Mouse (Mus musculus): ENCODE measurements around the gene Arl6ip4.

Arl6ip4 gene

GRCm38 (mm10) chr5:124115990-124116845 is at the start of gene Arl6ip4:
TSS of gene Arl6ip4 (plus strand) at chr5:124116089.
- DNase-seq (ENCODE audit: low spot score in 2 of 2) = peak in 1 of 2 experiments; percentile 71

- no peak for DNase-seq (ENCODE audit: low spot score in 2 of 2)
Measured at GRCm38 (mm10) chr5:124069657-124070056, 46.2 kb upstream of the Arl6ip4 start.

- no peak for DNase-seq (ENCODE audit: low spot score in 2 of 2)
Measured at GRCm38 (mm10) chr5:124073682-124074081, 42.2 kb upstream of the Arl6ip4 start.

- no peak for DNase-seq (ENCODE audit: low spot score in 2 of 2)
Measured at GRCm38 (mm10) chr5:124074845-124075307, 41.0 kb upstream of the Arl6ip4 start.

GRCm38 (mm10) chr5:124075716-124076115 is 40.2 kb upstream of the Arl6ip4 start:
- no peak for DNase-seq (ENCODE audit: low spot score in 2 of 2)

GRCm38 (mm10) chr5:124076559-124076958 is 39.3 kb upstream of the Arl6ip4 start:
- no peak for DNase-seq (ENCODE audit: low spot score in 2 of 2)

- no peak for DNase-seq (ENCODE audit: low spot score in 2 of 2)
Measured at GRCm38 (mm10) chr5:124077241-124077640, 38.6 kb upstream of the Arl6ip4 start.

GRCm38 (mm10) chr5:124077856-124078460 is 37.9 kb upstream of the Arl6ip4 start:
- no peak for DNase-seq (ENCODE audit: low spot score in 2 of 2)

- no peak for DNase-seq (ENCODE audit: low spot score in 2 of 2)
Measured at GRCm38 (mm10) chr5:124078794-124079416, 37.0 kb upstream of the Arl6ip4 start.

- no peak for DNase-seq (ENCODE audit: low spot score in 2 of 2)
Measured at GRCm38 (mm10) chr5:124079880-124080279, 36.0 kb upstream of the Arl6ip4 start.

GRCm38 (mm10) chr5:124082447-124082846 is 33.4 kb upstream of the Arl6ip4 start:
- DNase-seq (ENCODE audit: low spot score in 2 of 2) = no peak

GRCm38 (mm10) chr5:124082941-124083688 is 32.8 kb upstream of the Arl6ip4 start:
- no peak for DNase-seq (ENCODE audit: low spot score in 2 of 2)

- peak; percentile 61 to 74 for DNase-seq (ENCODE audit: low spot score in 2 of 2)
Measured at GRCm38 (mm10) chr5:124083850-124084587, 31.9 kb upstream of the Arl6ip4 start.

- DNase-seq (ENCODE audit: low spot score in 2 of 2) = peak; percentile 70 to 89
Measured at GRCm38 (mm10) chr5:124084588-124085173, 31.2 kb upstream of the Arl6ip4 start.

- no peak for DNase-seq (ENCODE audit: low spot score in 2 of 2)
Measured at GRCm38 (mm10) chr5:124085513-124085912, 30.4 kb upstream of the Arl6ip4 start.

- no peak for DNase-seq (ENCODE audit: low spot score in 2 of 2)
Measured at GRCm38 (mm10) chr5:124086876-124087275, 29.0 kb upstream of the Arl6ip4 start.

- DNase-seq (ENCODE audit: low spot score in 2 of 2) = no peak
Measured at GRCm38 (mm10) chr5:124089868-124090267, 26.0 kb upstream of the Arl6ip4 start.

GRCm38 (mm10) chr5:124091951-124092406 is 23.9 kb upstream of the Arl6ip4 start:
- no peak for DNase-seq (ENCODE audit: low spot score in 2 of 2)

- DNase-seq (ENCODE audit: low spot score in 2 of 2) = no peak
Measured at GRCm38 (mm10) chr5:124093120-124093794, 22.6 kb upstream of the Arl6ip4 start.
